Mouse (Mus musculus) ES-E14 (cell line): ENCODE measurements around the gene Msrb3.

Experiments
- CHD2 ChIP-seq: IDR thresholded peaks from 2 replicates; pipeline ENCODE4 v1.6.1; 2014; ENCODE audit warnings: mild to moderate bottlenecking, low read depth, low read length, inconsistent platforms
- ZC3H11A ChIP-seq: IDR thresholded peaks from 2 replicates; pipeline ENCODE4 v1.6.1; 2012; ENCODE audit warnings: low read depth, mild to moderate bottlenecking, inconsistent platforms, low read length, borderline replicate concordance

DNA sequence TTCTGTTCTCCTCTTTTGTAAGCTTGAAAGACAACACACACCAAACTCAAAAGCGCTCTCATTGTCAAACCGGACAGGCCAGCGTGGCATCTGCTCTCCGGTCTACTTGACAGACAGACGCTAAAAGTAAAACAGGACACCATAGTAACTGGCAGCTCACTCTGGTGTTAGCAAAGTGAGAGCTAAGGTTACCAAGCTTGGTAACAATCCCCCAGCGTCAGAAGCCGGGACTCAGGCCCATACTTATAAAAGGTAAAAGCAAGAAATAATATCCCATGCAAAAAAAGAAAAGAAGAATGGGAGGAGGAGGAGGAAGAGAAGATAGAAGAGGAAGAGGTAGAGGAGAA lies 15.9 kb downstream of the Msrb3 start:
- TF ChIP-seq CHD2, result no peak
- no peak for TF ChIP-seq ZC3H11A
